Mouse (Mus musculus) embryonic facial prominence, embryonic 10.5 days (tissue): ENCODE data around the gene Baiap2l2. TPM values are rescaled to one million over a fixed set of nuclear protein-coding genes. Genes with fewer than 3 reads are reported as not detected.
"Not testable (repeated sequence)": the region's sequence is repeated elsewhere in the genome, so short reads cannot be mapped to it uniquely, and the experiment has no call there.

ENCODE experiments used
- DNase-seq: peaks from one replicate; pipeline ENCODE4 v3.0.0-alpha.2; 2017; ENCODE audit warnings: low spot score
- H3K27ac ChIP-seq: fragments of 300-500 bp; sonication (generic); replicated peaks from 2 replicates; pipeline ENCODE4 v1.5.1; 2016; ENCODE audit warnings: mild to moderate bottlenecking
- H3K27me3 ChIP-seq: fragments of 300-500 bp; sonication (generic); replicated peaks from 2 replicates; pipeline ENCODE4 v1.6.1; 2016; ENCODE audit warnings: low read depth, mild to moderate bottlenecking; ENCODE audit not compliant: poor library complexity, severe bottlenecking
- H3K36me3 ChIP-seq: fragments of 300-500 bp; sonication (generic); replicated peaks from 2 replicates; pipeline ENCODE4 v1.6.1; 2016; ENCODE audit warnings: mild to moderate bottlenecking, moderate library complexity
- H3K4me1 ChIP-seq: fragments of 300-500 bp; sonication (generic); 2 replicates; pipeline ENCODE4 v1.6.1; 2016
- H3K4me3 ChIP-seq: fragments of 300-500 bp; sonication (generic); 2 replicates; pipeline ENCODE4 v1.5.1; 2016; ENCODE audit warnings: mild to moderate bottlenecking, moderate library complexity
- H3K9me3 ChIP-seq: fragments of 300-500 bp; sonication (generic); 2 replicates; pipeline ENCODE4 v1.6.1; 2016; ENCODE audit warnings: mild to moderate bottlenecking
- WGBS: fragments of 180-500 bp; shearing (Covaris S2); methylation state at CpG from one replicate; pipeline ENCODE4 v1.1.7; 2016; 5-methylcytosine and 5-hydroxymethylcytosine counted together
- polyA plus RNA-seq: library from polyadenylated mRNA; unstranded; fragments of >200 nt; fragmentation: Nextera tagmentation; extraction: Ambion mirVana; gene quantifications from 2 replicates; pipeline ENCODE4 v1.2.1, GENCODE M21; 2016

The Baiap2l2 gene
- polyA plus RNA-seq, 1 experiment from 2014 or later: 6.0 TPM

DNA sequence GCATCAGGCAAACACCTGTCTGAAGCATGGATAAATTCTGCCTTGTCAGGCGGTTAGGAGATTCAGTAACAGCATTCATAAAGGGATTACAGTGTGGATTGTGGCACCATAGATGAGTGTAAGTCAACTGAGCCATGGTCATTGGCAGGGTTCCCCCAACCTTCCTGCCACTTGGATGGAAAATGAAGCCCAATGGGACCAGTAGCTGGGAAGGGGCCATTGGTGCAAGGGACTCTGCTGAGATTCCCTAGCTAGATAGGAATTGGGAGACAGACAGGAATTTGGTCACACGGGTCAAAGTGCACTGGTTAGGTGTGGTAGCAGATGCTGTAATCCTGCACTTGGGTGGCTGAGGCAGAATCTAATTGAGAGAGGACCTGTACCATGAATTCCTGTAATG is 35.1 kb downstream of the Baiap2l2 start:
- Histone ChIP-seq H3K36me3 (peaks cover 43% of the 10 kb centered on the region), H3K9me3 (no peaks in the 10 kb centered on the region), H3K4me1 (peaks cover 36% of the 10 kb centered on the region), H3K4me3 (no peak overlapping the region), H3K27ac (no peak overlapping the region), H3K27me3 (peaks cover 64% of the 10 kb centered on the region)
- no peak for DNase-seq
- WGBS: 86% methylated on average over 2 of the region's 2 CpGs

DNA sequence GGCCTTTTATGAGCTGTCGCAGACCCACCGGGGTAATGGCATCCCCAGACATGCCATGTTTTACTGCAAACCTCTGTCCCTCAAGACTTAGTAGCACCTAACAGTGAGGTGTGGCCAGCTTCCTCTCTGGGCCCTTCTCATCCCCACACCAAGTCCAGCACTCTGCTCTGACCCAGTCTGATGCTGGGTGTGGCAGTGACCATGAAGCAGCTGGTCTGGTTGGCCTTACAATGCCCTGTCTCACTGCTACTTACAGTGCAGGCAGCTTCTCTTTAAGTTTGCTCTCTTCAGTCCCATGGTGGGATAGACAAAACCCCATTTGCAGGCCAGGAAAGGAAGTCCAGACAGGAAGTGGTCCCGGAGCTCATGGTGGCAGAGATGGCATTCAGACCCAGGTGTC is 40.0 kb downstream of the Baiap2l2 start:
- DNase-seq: no peak
- Histone ChIP-seq H3K4me1 (peaks cover 15% of the 10 kb centered on the region), H3K27ac (0 out of 2 replicates have a peak overlapping the region, but pooled peaks have one; percentile 21), H3K9me3 (no peaks in the 10 kb centered on the region), H3K4me3 (no peak overlapping the region), H3K36me3 (peaks cover 81% of the 10 kb centered on the region), H3K27me3 (peaks cover 15% of the 10 kb centered on the region)
- WGBS: 96% methylated on average over 3 of the region's 3 CpGs

DNA sequence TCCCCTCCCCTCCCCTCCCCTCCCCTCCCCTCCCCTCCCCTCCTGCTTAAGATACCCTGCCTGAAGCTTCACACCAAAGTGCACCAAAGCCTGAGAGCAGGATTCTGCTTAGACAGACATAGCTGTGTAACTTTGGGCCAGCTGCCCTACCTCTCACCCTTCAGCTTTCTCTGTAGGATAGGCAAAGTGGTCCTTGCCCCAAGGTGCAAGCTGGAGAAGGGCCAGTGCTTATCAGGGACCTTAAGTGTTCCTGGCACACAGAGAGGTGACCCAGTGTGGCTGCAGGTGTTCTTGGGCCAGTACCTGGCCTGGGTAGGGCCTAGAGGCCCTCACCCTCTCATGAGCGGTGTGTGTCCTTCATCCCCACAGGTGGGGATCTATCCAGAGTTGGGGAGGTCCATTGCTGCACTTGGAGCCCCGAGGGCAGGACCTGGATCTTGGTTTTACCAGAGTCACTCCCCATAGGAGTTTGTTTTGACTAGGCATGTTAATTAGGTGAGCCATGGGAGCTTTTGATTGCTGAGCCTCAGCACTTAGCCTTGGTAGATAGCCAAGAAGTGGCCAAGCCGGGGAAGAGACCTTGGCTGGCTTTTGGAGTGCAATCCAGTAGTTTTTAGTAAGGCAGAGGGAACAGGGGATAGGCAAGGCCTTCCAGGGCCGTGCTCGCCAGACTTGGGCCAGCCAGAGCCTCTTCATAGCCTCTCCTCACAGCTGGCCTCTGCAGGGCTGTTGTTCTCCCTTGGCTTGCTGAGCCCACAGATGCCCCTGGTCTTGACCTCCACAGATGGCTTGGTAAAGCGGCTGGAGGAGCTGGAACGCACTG is 41.1 kb downstream of the Baiap2l2 start:
- Histone ChIP-seq H3K27ac (peak overlapping the region; percentile 30; the same call in 1 of the 2 replicates), H3K4me1 (peaks cover 15% of the 10 kb centered on the region), H3K4me3 (no peak overlapping the region), H3K9me3 (no peaks in the 10 kb centered on the region), H3K27me3 (peaks cover 6% of the 10 kb centered on the region; the same call in 1 of the 2 replicates), H3K36me3 (peaks cover 86% of the 10 kb centered on the region)
- 75% methylated on average over 7 of the region's 7 CpGs for WGBS
- no peak for DNase-seq

DNA sequence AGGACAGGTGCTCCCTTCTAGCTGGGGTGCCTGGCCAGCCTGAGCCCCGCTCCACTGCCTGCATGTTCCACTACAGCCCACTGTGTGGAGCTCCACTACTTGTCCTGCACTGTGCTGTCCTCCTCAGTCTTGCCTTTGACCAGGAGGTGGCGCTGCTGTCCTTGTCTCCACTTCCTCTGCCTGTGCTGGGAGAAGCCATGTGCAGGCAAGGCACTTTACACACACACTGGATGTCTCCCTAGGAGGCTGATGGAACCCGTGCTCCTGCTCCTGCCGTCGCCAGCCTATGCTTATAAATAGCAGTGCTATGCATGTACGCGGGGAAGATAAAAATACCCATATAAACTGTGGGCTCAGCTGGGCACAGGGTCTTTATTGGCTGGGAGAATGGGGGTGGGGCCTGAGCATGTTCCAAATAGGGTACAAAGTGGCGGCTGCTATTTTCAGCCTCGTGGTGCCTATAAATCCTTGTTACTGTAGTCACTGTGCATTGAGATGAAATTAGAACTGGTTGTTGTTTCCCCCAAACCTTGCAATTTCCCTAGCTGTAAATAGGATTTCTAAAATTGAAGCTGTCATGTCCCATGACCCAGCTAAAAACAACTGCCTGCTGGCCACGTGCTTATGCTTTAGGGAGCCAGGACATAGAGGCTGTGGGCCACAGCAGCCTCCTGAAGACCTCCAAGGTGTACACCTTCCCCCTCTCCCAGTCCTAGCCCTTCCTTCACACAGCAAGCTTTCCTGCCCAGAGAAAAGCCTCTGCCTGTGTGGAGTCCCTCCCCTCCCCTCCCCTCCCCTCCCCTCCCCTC is 41.9 kb downstream of the Baiap2l2 start:
- Histone ChIP-seq H3K36me3 (peaks cover 86% of the 10 kb centered on the region), H3K9me3 (no peaks in the 10 kb centered on the region)

DNA sequence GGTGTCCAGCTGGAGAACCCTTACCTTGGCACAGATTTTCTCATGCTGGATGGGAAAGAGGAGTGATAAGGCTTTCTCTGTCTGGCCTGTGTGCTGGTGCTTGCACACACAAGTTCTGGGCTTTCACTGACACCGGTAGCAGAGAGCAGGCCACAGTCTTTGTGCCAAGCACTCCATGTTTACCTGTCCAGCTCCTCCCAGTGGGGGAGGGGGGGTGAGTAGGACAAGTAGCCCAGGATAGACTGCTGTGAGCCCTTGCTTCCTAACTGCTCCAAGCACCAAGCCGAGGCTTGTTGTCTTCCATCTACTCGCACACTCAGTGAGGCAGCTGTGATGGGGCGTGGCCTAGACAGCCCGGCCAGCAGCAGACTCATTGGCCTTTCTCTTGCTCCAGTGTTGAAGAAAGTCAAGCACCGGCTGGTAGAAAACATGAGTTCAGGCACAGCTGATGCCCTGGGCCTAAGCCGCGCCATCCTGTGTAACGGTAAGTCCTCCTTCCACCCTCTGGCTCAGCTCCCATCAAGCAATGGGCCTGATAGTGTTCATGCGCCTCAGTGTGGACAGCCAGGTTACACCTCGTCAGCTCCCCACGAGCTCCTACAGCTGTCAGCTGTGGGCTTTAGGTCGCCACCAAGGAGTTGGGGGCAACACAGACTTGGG is 42.6 kb downstream of the Baiap2l2 start:
- peaks cover 86% of the 10 kb centered on the region for H3K36me3 ChIP-seq
- no peak for DNase-seq
- no peak overlapping the region for H3K4me3 ChIP-seq
- no peaks in the 10 kb centered on the region for H3K27me3 ChIP-seq
- H3K4me1 ChIP-seq: peaks cover 15% of the 10 kb centered on the region
- 72% methylated on average over 13 of the region's 13 CpGs for WGBS
- no peak overlapping the region for H3K27ac ChIP-seq
- no peaks in the 10 kb centered on the region for H3K9me3 ChIP-seq

More for the DNA sequence above, 41.9 kb downstream of the Baiap2l2 start:
- Histone ChIP-seq H3K4me1 (peaks cover 15% of the 10 kb centered on the region), H3K27me3 (no peaks in the 10 kb centered on the region), H3K4me3 (no peak overlapping the region), H3K27ac (no peak overlapping the region; the same call in 1 of the 2 replicates)
- peak; percentile 96 for DNase-seq
- WGBS: 29% methylated on average over 10 of the region's 10 CpGs

DNA sequence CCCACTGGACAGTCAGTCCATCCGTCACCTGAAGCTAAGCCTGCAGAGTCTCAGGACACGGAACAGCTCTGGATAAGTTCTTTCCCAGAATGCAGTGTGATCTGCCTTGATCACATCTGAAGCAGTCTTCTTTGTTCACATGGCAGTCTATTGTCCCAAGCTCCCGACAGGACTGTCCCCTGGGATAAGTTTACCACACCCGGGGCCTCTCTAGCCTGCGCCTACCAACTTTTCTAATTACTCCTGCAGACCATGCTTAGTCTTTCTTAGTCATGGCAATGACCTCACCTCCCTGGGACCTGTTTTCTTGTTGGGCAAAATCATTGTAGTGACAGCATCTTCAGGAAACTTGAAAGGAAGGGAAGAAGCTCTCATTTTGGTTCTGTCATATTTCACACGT is 47.3 kb downstream of the Baiap2l2 start:
- Histone ChIP-seq H3K36me3 (peaks cover 91% of the 10 kb centered on the region), H3K4me3 (no peak overlapping the region), H3K4me1 (no peaks in the 10 kb centered on the region), H3K27ac (no peak overlapping the region), H3K27me3 (no peaks in the 10 kb centered on the region), H3K9me3 (no peaks in the 10 kb centered on the region)
- WGBS: 89% methylated on average over 6 of the region's 6 CpGs
- DNase-seq: no peak

DNA sequence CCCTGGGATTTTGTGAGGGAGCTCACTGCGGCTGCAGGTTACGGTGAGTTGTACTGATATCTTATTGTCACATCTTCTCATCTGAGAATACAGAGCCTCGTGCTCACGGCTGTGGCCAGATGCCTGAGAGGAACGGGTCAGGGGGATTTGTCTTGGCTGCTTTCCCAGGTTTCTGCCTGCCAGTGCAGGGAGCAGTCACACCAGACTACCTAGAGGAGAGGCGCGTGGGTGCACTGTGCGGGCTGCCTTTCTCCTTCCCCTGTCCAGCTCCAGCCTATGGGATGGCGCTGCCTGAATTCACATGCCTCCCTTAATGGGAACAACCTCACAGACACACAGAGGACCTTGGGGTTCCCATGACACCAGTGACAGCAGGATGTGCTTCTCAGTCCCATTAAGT is 50.1 kb downstream of the Baiap2l2 start:
- no peak overlapping the region for H3K4me3 ChIP-seq
- WGBS: 96% methylated on average over 9 of the region's 9 CpGs
- peaks cover 90% of the 10 kb centered on the region for H3K36me3 ChIP-seq

DNA sequence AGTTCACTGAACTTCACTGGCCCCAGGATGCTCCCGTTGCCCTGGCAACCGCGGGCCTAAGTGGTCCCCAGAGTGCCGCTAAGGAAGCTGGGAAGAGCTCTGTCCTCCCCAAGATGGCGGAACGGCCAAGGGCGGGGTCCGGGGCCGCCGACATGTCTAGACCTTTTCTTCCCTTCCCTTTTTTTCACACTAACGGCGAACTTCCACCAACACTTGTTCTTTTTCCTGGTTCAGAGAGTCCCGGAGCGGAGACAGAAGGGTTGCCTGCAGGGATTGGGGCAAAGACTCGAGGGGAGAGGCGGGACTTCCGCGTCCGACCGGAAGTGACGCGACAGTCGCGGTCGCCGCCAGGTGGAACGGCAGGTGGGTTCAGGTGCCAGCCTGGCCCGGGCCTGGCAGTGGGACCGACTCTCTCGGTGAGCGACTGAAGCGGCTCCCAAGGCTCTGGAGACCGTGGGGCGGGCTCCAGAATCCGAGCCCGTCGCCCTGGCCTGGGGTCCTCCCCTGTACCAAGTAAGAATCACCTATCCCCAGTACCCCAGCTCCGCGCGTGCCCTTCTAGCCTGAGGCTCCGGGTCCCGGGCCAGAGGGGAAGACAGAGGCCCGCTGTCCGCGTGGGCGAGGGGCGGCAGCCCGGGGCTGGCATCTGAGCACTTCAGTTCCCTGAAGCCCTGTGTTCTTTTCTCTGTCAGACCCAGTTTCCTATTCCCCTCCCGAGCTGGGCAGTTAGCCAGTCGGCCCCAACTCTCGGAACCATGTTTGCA is 56.1 kb downstream of the Baiap2l2 start, which contains the start of the genes Pick1 and Gm49486:
Pick1 (plus strand) TSS at position 116 of the 764 bp plus-strand sequence.
Gm49486 (plus strand) TSS at position 334 of the 764 bp plus-strand sequence.
- Histone ChIP-seq H3K9me3 (no peaks in the 10 kb centered on the region), H3K27ac (peak within 1 kb of the TSS; percentile 96), H3K36me3 (peaks cover 31% of the 10 kb centered on the region), H3K4me3 (peak within 1 kb of the TSS; percentile 82), H3K27me3 (no peaks in the 10 kb centered on the region), H3K4me1 (peaks cover 30% of the 10 kb centered on the region)
- 2% methylated on average over 51 of the region's 51 CpGs for WGBS
- peak; percentile 93 for DNase-seq

More for the DNA sequence above, 50.1 kb downstream of the Baiap2l2 start:
- peaks cover 2% of the 10 kb centered on the region for H3K4me1 ChIP-seq
- DNase-seq: no peak
- no peaks in the 10 kb centered on the region for H3K9me3 ChIP-seq
- H3K27me3 ChIP-seq: no peaks in the 10 kb centered on the region
- H3K27ac ChIP-seq: no peak overlapping the region

DNA sequence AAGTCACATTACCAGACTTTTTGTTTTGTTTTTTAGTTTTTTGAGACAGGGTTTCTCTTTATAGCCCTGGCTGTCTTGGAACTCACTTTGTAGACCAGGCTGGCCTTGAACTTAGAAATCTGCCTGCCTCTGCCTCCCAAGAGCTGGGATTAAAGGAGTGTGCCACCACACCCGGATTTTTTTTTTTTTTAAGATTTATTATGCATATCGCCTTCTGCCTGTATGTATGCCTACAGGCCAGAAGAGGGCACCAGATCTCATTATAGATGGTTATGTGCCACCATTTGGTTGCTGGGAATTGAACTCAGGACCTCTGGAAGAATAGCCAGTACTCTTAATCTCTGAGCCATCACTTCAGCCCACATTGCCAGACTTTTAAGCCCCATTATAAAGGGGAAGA is 59.6 kb downstream of the Baiap2l2 start:
- not testable (repeated sequence) for H3K27me3 ChIP-seq, H3K27ac ChIP-seq, H3K9me3 ChIP-seq, DNase-seq, H3K36me3 ChIP-seq, H3K4me3 ChIP-seq
- H3K4me1 ChIP-seq: peaks cover 49% of the 10 kb centered on the region
- WGBS: 73% methylated on average over 2 of the region's 2 CpGs

DNA sequence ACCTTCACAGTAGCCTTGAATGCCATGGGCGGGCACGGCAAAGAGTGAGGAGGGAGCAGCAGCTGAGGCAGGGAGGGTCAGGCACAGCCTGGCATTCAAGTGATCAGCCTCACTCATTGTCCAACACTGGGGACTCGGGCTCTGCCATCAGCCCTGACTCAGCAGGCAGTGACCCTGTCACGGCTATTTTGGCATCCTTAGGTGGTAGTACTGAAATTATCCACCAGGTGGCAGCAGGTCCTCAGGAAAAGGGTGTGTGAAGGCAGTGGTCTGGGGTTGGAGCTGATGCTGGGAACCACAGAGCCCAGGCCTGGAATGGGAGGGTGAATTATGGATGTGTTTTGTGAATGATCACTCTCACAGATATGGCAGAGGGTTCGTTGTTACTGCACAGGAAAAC is 60.7 kb downstream of the Baiap2l2 start:
- DNase-seq: peak; percentile 89
- Histone ChIP-seq H3K27ac (peak overlapping the region; percentile 73), H3K4me3 (peak overlapping the region; percentile 4; the same call in 1 of the 2 replicates), H3K36me3 (no peaks in the 10 kb centered on the region), H3K4me1 (peaks cover 52% of the 10 kb centered on the region), H3K9me3 (no peaks in the 10 kb centered on the region), H3K27me3 (no peaks in the 10 kb centered on the region)
- WGBS: 7% methylated on average over 5 of the region's 5 CpGs

DNA sequence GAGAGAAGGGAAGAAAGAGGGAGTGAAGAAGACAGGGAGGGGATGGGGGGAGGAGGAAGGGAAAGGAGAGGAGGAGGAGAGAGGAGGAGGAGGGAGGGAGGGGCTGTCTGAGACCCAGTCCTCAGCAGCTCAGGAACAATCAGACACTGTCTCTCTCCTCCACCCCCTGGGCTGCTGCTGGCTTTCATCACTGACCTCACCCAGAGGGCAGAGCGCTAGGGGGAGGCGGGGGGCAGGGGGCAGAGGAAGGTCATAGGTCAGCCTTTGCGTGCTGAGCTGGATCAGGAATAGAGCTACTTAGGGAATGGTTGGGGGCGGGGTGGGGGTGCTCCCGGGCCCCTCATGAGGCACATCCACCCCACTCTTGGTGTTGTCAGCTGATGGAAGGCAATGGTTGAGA is 61.7 kb downstream of the Baiap2l2 start:
- no peaks in the 10 kb centered on the region for H3K27me3 ChIP-seq
- H3K4me3 ChIP-seq: peak overlapping the region; percentile 34; the same call in 1 of the 2 replicates
- H3K9me3 ChIP-seq: no peaks in the 10 kb centered on the region
- WGBS: 4% methylated on average over 5 of the region's 5 CpGs
- peak; percentile 71 for DNase-seq
- H3K36me3 ChIP-seq: no peaks in the 10 kb centered on the region
- peaks cover 55% of the 10 kb centered on the region for H3K4me1 ChIP-seq
- peak overlapping the region; percentile 78 for H3K27ac ChIP-seq
